Mouse (Mus musculus): ENCODE measurements around the gene Plg. TPM values are rescaled to one million over a fixed set of nuclear protein-coding genes. Genes with fewer than 3 reads are reported as not detected.

The Plg gene
- polyA plus RNA-seq (2016; fragmentation: Nextera tagmentation; extraction: Ambion mirVana): not detected in 2 replicates

GRCm38 (mm10) chr17:12377981-12378705 is at the start of gene Plg:
TSS of gene Plg (plus strand) at chr17:12378608.
- 87% methylated on average over 11 of the region's 11 CpGs for WGBS
- H3K9ac ChIP-seq (replicated peaks): no peak within 1 kb of the TSS
- no peaks in the 10 kb centered on the region for H3K36me3 ChIP-seq
- no peak within 1 kb of the TSS for H3K4me2 ChIP-seq (replicated peaks)
- H3K4me1 ChIP-seq: no peaks in the 10 kb centered on the region
- ATAC-seq (ENCODE audit: low FRiP score, low read depth): no peak
- H3K27ac ChIP-seq (replicated peaks): no peak within 1 kb of the TSS
- no peaks in the 10 kb centered on the region for H3K9me3 ChIP-seq
- no peak within 1 kb of the TSS for H3K4me3 ChIP-seq
- H3K27me3 ChIP-seq: no peaks in the 10 kb centered on the region

GRCm38 (mm10) chr17:12335115-12335514 is 43.3 kb upstream of the Plg start:
- no peak overlapping the region for H3K9ac ChIP-seq (replicated peaks)
- H3K36me3 ChIP-seq: no peaks in the 10 kb centered on the region
- H3K27me3 ChIP-seq: no peaks in the 10 kb centered on the region
- no peak overlapping the region for H3K27ac ChIP-seq (replicated peaks)
- no peak overlapping the region for H3K4me2 ChIP-seq (replicated peaks)
- WGBS: 39% methylated on average over 6 of the region's 6 CpGs
- no peak for ATAC-seq (ENCODE audit: low FRiP score, low read depth)
- H3K4me3 ChIP-seq: no peak overlapping the region
- H3K9me3 ChIP-seq: peaks cover 2% of the 10 kb centered on the region; the same call in 1 of the 2 replicates
- no peaks in the 10 kb centered on the region for H3K4me1 ChIP-seq

GRCm38 (mm10) chr17:12336073-12336868 is 42.1 kb upstream of the Plg start:
- Histone ChIP-seq H3K36me3 (no peaks in the 10 kb centered on the region), H3K4me2 (replicated peaks) (no peak overlapping the region), H3K4me1 (no peaks in the 10 kb centered on the region), H3K9me3 (peaks cover 2% of the 10 kb centered on the region; the same call in 1 of the 2 replicates), H3K27ac (replicated peaks) (no peak overlapping the region), H3K27me3 (no peaks in the 10 kb centered on the region), H3K9ac (replicated peaks) (no peak overlapping the region), H3K4me3 (no peak overlapping the region)
- no peak for ATAC-seq (ENCODE audit: low FRiP score, low read depth)
- 83% methylated on average over 19 of the region's 19 CpGs for WGBS

- Histone ChIP-seq H3K9ac (replicated peaks) (no peak overlapping the region), H3K4me3 (no peak overlapping the region), H3K27me3 (no peaks in the 10 kb centered on the region), H3K27ac (replicated peaks) (no peak overlapping the region), H3K4me2 (replicated peaks) (no peak overlapping the region), H3K9me3 (peaks cover 2% of the 10 kb centered on the region; the same call in 1 of the 2 replicates), H3K4me1 (no peaks in the 10 kb centered on the region), H3K36me3 (no peaks in the 10 kb centered on the region)
- 88% methylated on average over 4 of the region's 4 CpGs for WGBS
- ATAC-seq (ENCODE audit: low FRiP score, low read depth): no peak
These were observed 41.3 kb upstream of the Plg start for GRCm38 (mm10) chr17:12337156-12337555.

GRCm38 (mm10) chr17:12343702-12344376 is 34.6 kb upstream of the Plg start:
- Histone ChIP-seq H3K36me3 (no peaks in the 10 kb centered on the region), H3K9ac (replicated peaks) (no peak overlapping the region), H3K4me2 (replicated peaks) (no peak overlapping the region), H3K27me3 (no peaks in the 10 kb centered on the region), H3K9me3 (peaks cover 2% of the 10 kb centered on the region; the same call in 1 of the 2 replicates), H3K4me1 (no peaks in the 10 kb centered on the region), H3K27ac (replicated peaks) (no peak overlapping the region), H3K4me3 (no peak overlapping the region)
- no peak for ATAC-seq (ENCODE audit: low FRiP score, low read depth)
- 82% methylated on average over 9 of the region's 9 CpGs for WGBS

GRCm38 (mm10) chr17:12347462-12347861 is 30.9 kb upstream of the Plg start:
- H3K4me2 ChIP-seq (replicated peaks): no peak overlapping the region
- H3K9me3 ChIP-seq: no peaks in the 10 kb centered on the region
- no peaks in the 10 kb centered on the region for H3K27me3 ChIP-seq
- 94% methylated on average over 1 of the region's 1 CpGs for WGBS
- H3K27ac ChIP-seq (replicated peaks): no peak overlapping the region
- no peak overlapping the region for H3K4me3 ChIP-seq
- H3K9ac ChIP-seq (replicated peaks): no peak overlapping the region
- no peaks in the 10 kb centered on the region for H3K36me3 ChIP-seq
- H3K4me1 ChIP-seq: peaks cover under 1% of the 10 kb centered on the region; the same call in 1 of the 2 replicates
- ATAC-seq (ENCODE audit: low FRiP score, low read depth): no peak

- no peak overlapping the region for H3K9ac ChIP-seq (replicated peaks)
- no peak for ATAC-seq (ENCODE audit: low FRiP score, low read depth)
- no peak overlapping the region for H3K4me3 ChIP-seq
- H3K36me3 ChIP-seq: no peaks in the 10 kb centered on the region
- no peaks in the 10 kb centered on the region for H3K9me3 ChIP-seq
- H3K4me1 ChIP-seq: peaks cover 9% of the 10 kb centered on the region
- no peaks in the 10 kb centered on the region for H3K27me3 ChIP-seq
- H3K4me2 ChIP-seq (replicated peaks): no peak overlapping the region
- no peak overlapping the region for H3K27ac ChIP-seq (replicated peaks)
- 87% methylated on average over 6 of the region's 6 CpGs for WGBS
These were observed 26.8 kb upstream of the Plg start for GRCm38 (mm10) chr17:12351564-12351963.

- Histone ChIP-seq H3K4me2 (replicated peaks) (no peak overlapping the region), H3K4me3 (no peak overlapping the region), H3K9ac (replicated peaks) (no peak overlapping the region), H3K27me3 (no peaks in the 10 kb centered on the region), H3K9me3 (no peaks in the 10 kb centered on the region), H3K36me3 (no peaks in the 10 kb centered on the region), H3K4me1 (peaks cover 9% of the 10 kb centered on the region), H3K27ac (replicated peaks) (no peak overlapping the region)
- no peak for ATAC-seq (ENCODE audit: low FRiP score, low read depth)
- 47% methylated on average over 1 of the region's 1 CpGs for WGBS
These were observed 25.6 kb upstream of the Plg start for GRCm38 (mm10) chr17:12352781-12353180.

- Histone ChIP-seq H3K27ac (replicated peaks) (no peak overlapping the region), H3K9ac (replicated peaks) (no peak overlapping the region), H3K4me1 (peaks cover 4% of the 10 kb centered on the region; the same call in 1 of the 2 replicates), H3K9me3 (no peaks in the 10 kb centered on the region), H3K36me3 (no peaks in the 10 kb centered on the region), H3K4me2 (replicated peaks) (no peak overlapping the region), H3K4me3 (no peak overlapping the region), H3K27me3 (no peaks in the 10 kb centered on the region)
- no peak for ATAC-seq (ENCODE audit: low FRiP score, low read depth)
- WGBS: 90% methylated on average over 15 of the region's 15 CpGs
These were observed 18.5 kb upstream of the Plg start for GRCm38 (mm10) chr17:12359876-12360275.

- no peak for ATAC-seq (ENCODE audit: low FRiP score, low read depth)
- Histone ChIP-seq H3K4me1 (peaks cover 4% of the 10 kb centered on the region; the same call in 1 of the 2 replicates), H3K9ac (replicated peaks) (no peak overlapping the region), H3K27me3 (no peaks in the 10 kb centered on the region), H3K9me3 (no peaks in the 10 kb centered on the region), H3K4me2 (replicated peaks) (no peak overlapping the region), H3K4me3 (no peak overlapping the region), H3K36me3 (no peaks in the 10 kb centered on the region), H3K27ac (replicated peaks) (no peak overlapping the region)
- 89% methylated on average over 11 of the region's 11 CpGs for WGBS
These were observed 14.6 kb upstream of the Plg start for GRCm38 (mm10) chr17:12363601-12364425.

- H3K9me3 ChIP-seq: no peaks in the 10 kb centered on the region
- 66% methylated on average over 8 of the region's 8 CpGs for WGBS
- no peak overlapping the region for H3K9ac ChIP-seq (replicated peaks)
- H3K27ac ChIP-seq (replicated peaks): no peak overlapping the region
- no peak overlapping the region for H3K4me2 ChIP-seq (replicated peaks)
- 0 out of 2 replicates have a peak, but pooled peaks have one; percentile 19 for ATAC-seq (ENCODE audit: low FRiP score, low read depth)
- peaks cover 4% of the 10 kb centered on the region; the same call in 1 of the 2 replicates for H3K4me1 ChIP-seq
- no peak overlapping the region for H3K4me3 ChIP-seq
- H3K36me3 ChIP-seq: no peaks in the 10 kb centered on the region
- H3K27me3 ChIP-seq: no peaks in the 10 kb centered on the region
These were observed 14.0 kb upstream of the Plg start for GRCm38 (mm10) chr17:12364426-12364735.
